Mouse (Mus musculus) common myeloid progenitor, adult 5-6 weeks (primary cell): ENCODE results near the gene Mast4. TPM values are rescaled to one million over a fixed set of nuclear protein-coding genes. Genes with fewer than 3 reads are reported as not detected.

Source experiments
- ATAC-seq: replicated peaks from 2 replicates; pipeline ENCODE4 v1.8.0; 2016; ENCODE audit warnings: low read depth, mild to moderate bottlenecking, moderate TSS enrichment, inconsistent platforms; ENCODE audit not compliant: poor library complexity, severe bottlenecking
- total RNA-seq: library from RNA; stranded (forward); fragments of 200-1000, 187-1606 nt; gene quantifications from 2 replicates; pipeline ENCODE4 v1.2.3, GENCODE M21; 2017

Gene Mast4
- total RNA-seq, 1 experiment from 2014 or later = 19.1 TPM

GRCm38 (mm10) chr13:103131781-103132180 is 202.5 kb downstream of the Mast4 start:
- no peak for ATAC-seq

- ATAC-seq = no peak
These were observed 205.0 kb downstream of the Mast4 start for GRCm38 (mm10) chr13:103129130-103129797.

DNA sequence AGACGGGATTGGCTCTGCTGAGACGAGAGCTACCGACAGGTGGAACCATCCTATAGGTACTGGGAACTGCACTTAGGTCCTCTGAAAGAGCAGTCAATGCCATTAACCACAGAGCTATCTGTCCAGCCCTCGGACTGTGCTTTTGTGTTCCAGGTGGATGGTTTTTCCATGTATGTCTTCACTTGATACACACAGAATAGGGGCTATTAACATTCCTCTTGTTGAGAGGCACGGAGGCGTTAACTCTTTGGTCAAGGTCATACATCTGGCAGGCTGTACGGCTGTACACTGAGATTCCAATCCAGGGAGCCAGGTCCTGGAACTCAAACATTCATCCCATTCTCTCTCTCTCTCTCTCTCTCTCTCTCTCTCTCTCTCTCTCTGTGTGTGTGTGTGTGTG is 205.6 kb downstream of the Mast4 start:
- no peak for ATAC-seq

GRCm38 (mm10) chr13:103127594-103127993 is 206.7 kb downstream of the Mast4 start:
- ATAC-seq = no peak

GRCm38 (mm10) chr13:103123716-103124115 is 210.6 kb downstream of the Mast4 start:
- ATAC-seq = no peak

GRCm38 (mm10) chr13:103121796-103122792 is 212.2 kb downstream of the Mast4 start:
- ATAC-seq = no peak

DNA sequence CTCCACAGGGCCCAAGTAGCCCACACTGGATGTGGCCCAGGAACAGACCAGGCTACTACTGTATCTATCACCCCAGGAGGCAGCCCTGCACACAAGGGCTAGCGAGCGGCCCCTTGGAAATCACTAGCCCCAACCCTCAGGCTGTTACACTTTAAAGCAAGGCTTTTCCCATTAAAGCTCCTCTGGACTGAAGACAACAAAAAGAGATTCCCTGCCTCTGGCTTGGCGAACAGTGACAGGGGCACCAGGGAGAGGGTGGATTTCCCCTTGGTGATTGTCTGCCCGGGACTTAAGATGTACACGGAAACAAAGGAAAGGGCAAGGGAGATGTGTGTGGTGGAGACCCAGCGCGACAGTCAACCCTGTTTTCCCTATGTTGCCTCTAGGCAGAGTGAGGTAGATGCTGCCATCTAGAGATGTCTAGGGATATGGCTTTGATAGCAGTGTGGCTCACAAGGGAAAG is 213.6 kb downstream of the Mast4 start:
- 0 out of 2 replicates have a peak, but pooled peaks have one; percentile 45 for ATAC-seq

DNA sequence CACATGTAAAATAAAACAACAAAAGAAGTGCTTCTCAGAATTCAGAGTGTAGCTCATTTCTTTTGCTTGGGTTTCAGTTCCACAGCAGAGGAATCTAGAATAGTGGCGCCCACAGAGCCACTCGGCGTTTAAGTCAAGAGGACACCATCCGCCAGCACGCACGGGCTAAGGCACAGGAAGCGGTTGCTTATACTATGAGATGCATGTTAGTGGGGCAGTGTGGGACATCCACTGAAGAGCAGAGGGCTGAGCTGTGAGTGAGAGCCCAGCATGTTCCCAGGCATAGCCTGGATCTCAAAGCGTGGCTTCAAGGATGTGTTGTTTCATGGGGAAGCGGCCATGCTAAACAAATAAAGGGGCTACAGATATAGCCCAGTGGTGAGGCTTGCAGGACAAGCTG is 214.6 kb downstream of the Mast4 start:
- ATAC-seq = no peak

DNA sequence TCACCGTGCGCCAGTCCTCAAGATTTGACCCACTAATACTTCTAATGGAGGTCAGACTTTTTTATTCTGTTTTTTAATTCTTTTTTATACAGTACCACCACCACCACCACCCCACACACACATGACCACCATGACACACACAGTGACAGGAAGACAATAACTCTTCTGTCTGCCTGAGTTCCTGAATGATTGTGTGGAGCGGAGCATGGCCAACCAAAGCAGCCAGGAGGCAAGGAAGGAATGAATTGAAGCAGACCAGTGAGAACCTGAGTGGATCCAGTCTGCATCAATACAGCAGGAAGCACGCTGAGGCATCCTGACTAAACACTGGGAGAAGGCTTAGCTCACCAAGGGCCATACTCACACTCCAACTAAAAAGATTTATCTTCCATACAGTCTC is 219.2 kb downstream of the Mast4 start:
- no peak for ATAC-seq

GRCm38 (mm10) chr13:103114274-103114673 is 220.0 kb downstream of the Mast4 start:
- no peak for ATAC-seq

GRCm38 (mm10) chr13:103109872-103110271 is 224.4 kb downstream of the Mast4 start:
- peak; percentile 91 for ATAC-seq

DNA sequence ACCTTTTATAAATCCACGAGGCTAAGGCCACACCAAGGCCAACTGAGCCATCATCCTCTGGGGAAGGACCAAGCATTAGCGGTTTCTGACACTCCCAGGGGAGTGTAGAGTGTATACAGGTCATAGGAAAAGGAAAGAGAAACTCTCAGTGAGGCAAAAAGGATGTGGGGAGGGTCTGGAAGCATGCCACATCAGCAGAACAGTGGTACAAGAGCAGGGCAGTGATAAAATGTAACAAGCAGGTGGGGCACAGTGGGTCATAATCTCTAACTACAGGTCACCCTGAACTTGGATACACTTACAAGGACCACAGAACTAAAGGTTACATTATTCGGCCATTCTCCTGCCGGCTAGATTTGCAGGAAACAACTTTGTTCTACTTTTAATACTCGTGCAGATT is 226.9 kb downstream of the Mast4 start:
- ATAC-seq = no peak

DNA sequence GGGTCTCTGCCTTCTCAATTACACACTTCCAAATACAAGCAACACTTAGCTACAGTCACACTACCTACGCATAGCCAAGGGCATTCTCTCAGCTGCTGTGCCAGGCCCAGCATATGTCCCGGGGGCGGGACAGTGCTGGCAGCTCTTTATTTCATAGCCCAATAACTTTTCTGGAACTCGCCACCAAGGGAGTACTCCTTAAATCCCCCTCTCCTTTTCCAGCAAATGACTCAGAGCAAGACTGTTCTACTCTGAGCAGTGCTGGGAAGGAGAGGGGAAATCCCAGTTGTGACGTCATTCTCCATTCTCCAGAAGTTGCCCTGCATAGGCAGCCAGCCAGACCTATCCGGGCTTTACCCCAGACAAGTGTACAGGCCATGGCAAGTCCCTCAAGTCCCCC is 231.7 kb downstream of the Mast4 start:
- ATAC-seq = no peak

DNA sequence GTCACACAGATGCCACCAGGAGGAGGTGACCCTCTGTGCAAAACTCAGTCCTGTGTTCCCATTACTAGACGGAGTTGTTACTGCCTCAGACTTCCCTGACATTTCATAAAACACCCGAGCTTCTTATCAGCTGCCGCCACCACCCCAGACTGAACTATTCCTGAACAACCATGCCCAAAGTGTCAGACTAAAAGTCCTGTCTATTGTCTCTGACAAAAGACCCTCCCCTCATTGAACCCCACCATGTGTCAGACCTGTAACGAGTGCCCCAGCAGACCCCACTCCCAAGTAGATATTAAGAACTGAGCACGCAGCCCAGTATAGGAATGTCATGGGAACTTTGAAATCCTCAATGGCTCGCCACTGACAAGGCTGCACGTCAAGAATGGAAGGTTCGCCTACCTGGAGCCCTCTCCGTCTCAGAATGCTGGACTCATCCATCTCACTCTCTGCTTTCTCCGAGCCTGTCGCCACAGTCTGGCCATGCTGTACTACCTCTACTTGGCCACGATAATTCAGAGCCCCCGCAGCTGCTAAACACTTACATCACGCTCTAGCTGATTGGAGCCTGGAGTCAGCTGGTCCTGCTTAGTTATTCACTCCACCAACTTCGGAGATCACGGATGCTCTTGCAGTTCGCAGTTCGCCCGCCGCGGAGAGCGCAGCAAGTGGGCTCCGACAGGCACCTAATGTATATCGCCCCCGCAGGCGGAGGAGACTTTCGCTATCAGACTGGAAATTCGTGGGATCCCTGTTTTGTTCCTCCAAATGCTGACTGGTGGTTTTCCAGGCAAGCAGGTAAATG is 237.7 kb downstream of the Mast4 start:
- peak; percentile 83 for ATAC-seq

- peak; percentile 47 for ATAC-seq
These were observed 238.8 kb downstream of the Mast4 start for GRCm38 (mm10) chr13:103095491-103095890.

DNA sequence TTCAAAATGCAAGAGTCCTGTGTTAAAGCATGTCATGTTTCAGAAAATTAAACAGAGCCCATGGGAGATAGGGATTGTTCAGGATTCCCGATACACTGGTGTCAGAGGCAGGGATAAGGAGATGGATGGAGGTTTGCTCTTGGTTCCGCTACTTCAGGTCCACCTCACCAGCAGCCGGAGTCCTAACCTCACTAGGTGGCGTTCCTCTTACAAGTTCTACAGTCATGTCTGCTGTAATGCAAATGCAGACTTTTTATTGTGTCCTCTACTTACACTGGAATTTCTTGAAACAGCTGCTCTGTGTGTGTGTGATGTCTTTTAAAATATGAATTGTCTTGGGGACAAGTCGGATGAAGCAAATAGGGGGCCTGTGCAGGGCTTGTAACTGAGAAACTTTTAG is 239.7 kb downstream of the Mast4 start:
- no peak for ATAC-seq

GRCm38 (mm10) chr13:103093713-103094112 is 240.6 kb downstream of the Mast4 start:
- ATAC-seq = no peak

- ATAC-seq = no peak
These were observed 248.7 kb downstream of the Mast4 start for GRCm38 (mm10) chr13:103085540-103086121.

GRCm38 (mm10) chr13:103082891-103083290 is 251.4 kb downstream of the Mast4 start:
- no peak for ATAC-seq

- ATAC-seq = no peak
These were observed 254.5 kb downstream of the Mast4 start for GRCm38 (mm10) chr13:103079806-103080205.
